Mouse (Mus musculus): ENCODE data around the gene Mcam. TPM values are rescaled to one million over a fixed set of nuclear protein-coding genes. Genes with fewer than 3 reads are reported as not detected.
A peak's percentile ranks its signal among the peaks of the same experiment; 100 is the strongest.
"Not testable (repeated sequence)": the region's sequence is repeated elsewhere in the genome, so short reads cannot be mapped to it uniquely, and the experiment has no call there.

Gene Mcam
- polyA plus RNA-seq, 1 experiment from 2014 or later: 39.7 TPM

DNA sequence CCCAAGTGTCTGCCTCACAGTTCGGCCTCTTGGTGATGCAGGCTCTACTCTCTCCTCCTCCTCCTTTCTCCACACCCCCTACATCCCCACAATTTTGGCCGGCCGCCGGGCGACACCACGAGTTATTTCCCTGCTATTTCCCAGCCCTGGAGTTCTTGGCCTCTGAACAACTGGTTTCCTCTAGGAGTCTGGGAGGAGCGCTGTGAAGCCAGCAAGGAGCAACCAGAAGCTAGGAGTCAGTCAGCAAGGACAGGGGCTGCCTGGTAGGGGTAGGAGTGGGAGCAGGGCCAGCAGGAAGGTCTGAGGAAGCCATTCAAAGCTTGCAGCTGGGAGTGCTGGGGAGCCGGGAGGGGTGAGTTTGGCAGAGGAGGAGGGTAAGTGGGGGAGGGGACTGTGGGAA is 27.2 kb upstream of the Mcam start, which contains the start of gene C1qtnf5:
C1qtnf5 (plus strand) TSS at position 136 of the 400 bp plus-strand sequence.
- peak within 1 kb of the TSS; percentile 57; the same call in 1 of the 2 replicates for H3K27ac ChIP-seq (ENCODE audit: low read depth, low read length)
- H3K4me1 ChIP-seq (ENCODE audit: control insufficient read depth, insufficient read depth, low read length): peaks cover 42% of the 10 kb centered on the region
- peaks cover 32% of the 10 kb centered on the region for H3K36me3 ChIP-seq (ENCODE audit: control insufficient read depth, insufficient read depth, low read length)
- ATAC-seq (ENCODE audit: low FRiP score, low TSS enrichment): peak; percentile 61
- peak within 1 kb of the TSS; percentile 8; the same call in 1 of the 2 replicates for H3K4me3 ChIP-seq (ENCODE audit: low read length)
- H3K9me3 ChIP-seq (ENCODE audit: control insufficient read depth, low read length): no peaks in the 10 kb centered on the region
- H3K27me3 ChIP-seq (ENCODE audit: control insufficient read depth, insufficient read depth, low read length): no peaks in the 10 kb centered on the region
- H3K4me2 ChIP-seq (replicated peaks; ENCODE audit: low read depth, low read length): peak within 1 kb of the TSS; percentile 32
- 27% methylated on average over 8 of the region's 8 CpGs for WGBS
- peak within 1 kb of the TSS; percentile 19; the same call in 1 of the 2 replicates for H3K9ac ChIP-seq (ENCODE audit: low read depth, low read length)

DNA sequence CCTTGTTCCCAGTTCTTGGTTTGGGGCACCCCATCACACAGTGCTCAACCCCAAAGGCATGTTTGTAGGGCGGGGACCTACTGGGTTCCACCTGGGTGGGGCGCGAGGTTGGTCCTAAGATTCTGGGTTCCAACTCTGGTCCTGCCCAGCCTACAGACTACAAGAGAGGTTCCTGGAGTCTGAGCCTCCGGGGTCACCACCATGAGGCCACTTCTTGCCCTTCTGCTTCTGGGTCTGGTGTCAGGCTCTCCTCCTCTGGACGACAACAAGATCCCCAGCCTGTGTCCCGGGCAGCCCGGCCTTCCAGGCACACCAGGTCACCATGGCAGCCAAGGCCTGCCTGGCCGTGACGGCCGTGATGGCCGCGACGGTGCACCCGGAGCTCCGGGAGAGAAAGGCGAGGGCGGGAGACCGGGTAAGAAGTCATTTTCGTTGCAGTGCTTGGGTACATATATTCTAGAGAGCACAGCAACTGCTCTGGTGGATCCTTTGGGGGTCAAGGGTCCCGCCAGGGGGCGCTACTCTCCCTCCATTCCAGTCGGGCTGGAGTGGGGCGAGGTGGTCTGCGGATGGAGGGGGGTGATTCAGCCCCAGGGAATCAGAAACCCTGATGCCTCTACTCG is 26.6 kb upstream of the Mcam start:
- ATAC-seq (ENCODE audit: low FRiP score, low TSS enrichment): peak; percentile 7; the same call in 1 of the 2 replicates
- Histone ChIP-seq H3K9ac (ENCODE audit: low read depth, low read length) (peak overlapping the region; percentile 19; the same call in 1 of the 2 replicates), H3K27ac (ENCODE audit: low read depth, low read length) (peak overlapping the region; percentile 57; the same call in 1 of the 2 replicates), H3K9me3 (ENCODE audit: control insufficient read depth, low read length) (no peaks in the 10 kb centered on the region), H3K4me1 (ENCODE audit: control insufficient read depth, insufficient read depth, low read length) (peaks cover 42% of the 10 kb centered on the region), H3K27me3 (ENCODE audit: control insufficient read depth, insufficient read depth, low read length) (no peaks in the 10 kb centered on the region), H3K36me3 (ENCODE audit: control insufficient read depth, insufficient read depth, low read length) (peaks cover 32% of the 10 kb centered on the region), H3K4me3 (ENCODE audit: low read length) (peak overlapping the region; percentile 8; the same call in 1 of the 2 replicates), H3K4me2 (replicated peaks; ENCODE audit: low read depth, low read length) (peak overlapping the region; percentile 32)
- 41% methylated on average over 25 of the region's 25 CpGs for WGBS

DNA sequence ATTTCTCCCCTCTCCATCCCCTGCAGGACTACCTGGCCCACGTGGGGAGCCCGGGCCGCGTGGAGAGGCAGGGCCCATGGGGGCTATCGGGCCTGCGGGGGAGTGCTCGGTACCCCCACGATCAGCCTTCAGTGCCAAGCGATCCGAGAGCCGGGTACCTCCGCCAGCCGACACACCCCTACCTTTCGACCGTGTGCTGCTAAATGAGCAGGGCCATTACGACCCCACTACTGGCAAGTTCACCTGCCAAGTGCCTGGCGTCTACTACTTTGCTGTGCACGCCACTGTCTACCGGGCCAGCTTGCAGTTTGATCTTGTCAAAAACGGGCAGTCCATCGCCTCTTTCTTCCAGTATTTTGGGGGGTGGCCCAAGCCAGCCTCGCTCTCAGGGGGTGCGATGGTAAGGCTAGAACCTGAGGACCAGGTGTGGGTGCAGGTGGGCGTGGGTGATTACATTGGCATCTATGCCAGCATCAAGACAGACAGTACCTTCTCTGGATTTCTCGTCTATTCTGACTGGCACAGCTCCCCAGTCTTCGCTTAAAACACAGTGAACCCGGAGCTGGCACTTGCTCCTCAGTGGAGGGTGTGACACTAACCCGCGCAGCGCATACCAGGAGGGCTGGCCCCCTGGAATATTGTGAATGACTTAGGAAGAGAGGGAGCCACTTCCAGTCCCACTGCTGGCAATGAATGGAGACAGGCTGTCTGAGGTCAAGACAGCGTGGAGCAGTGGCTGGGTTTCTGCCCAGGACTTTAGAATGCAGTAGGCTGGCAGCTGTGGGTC is 25.8 kb upstream of the Mcam start:
- H3K9ac ChIP-seq (ENCODE audit: low read depth, low read length): peak overlapping the region; percentile 19; the same call in 1 of the 2 replicates
- 81% methylated on average over 31 of the region's 31 CpGs for WGBS
- H3K4me2 ChIP-seq (replicated peaks; ENCODE audit: low read depth, low read length): peak overlapping the region; percentile 39
- H3K4me1 ChIP-seq (ENCODE audit: control insufficient read depth, insufficient read depth, low read length): peaks cover 42% of the 10 kb centered on the region
- H3K27ac ChIP-seq (ENCODE audit: low read depth, low read length): no peak overlapping the region
- ATAC-seq (ENCODE audit: low FRiP score, low TSS enrichment): no peak
- H3K36me3 ChIP-seq (ENCODE audit: control insufficient read depth, insufficient read depth, low read length): peaks cover 32% of the 10 kb centered on the region
- no peaks in the 10 kb centered on the region for H3K9me3 ChIP-seq (ENCODE audit: control insufficient read depth, low read length)
- no peaks in the 10 kb centered on the region for H3K27me3 ChIP-seq (ENCODE audit: control insufficient read depth, insufficient read depth, low read length)
- H3K4me3 ChIP-seq (ENCODE audit: low read length): peak overlapping the region; percentile 8; the same call in 1 of the 2 replicates

DNA sequence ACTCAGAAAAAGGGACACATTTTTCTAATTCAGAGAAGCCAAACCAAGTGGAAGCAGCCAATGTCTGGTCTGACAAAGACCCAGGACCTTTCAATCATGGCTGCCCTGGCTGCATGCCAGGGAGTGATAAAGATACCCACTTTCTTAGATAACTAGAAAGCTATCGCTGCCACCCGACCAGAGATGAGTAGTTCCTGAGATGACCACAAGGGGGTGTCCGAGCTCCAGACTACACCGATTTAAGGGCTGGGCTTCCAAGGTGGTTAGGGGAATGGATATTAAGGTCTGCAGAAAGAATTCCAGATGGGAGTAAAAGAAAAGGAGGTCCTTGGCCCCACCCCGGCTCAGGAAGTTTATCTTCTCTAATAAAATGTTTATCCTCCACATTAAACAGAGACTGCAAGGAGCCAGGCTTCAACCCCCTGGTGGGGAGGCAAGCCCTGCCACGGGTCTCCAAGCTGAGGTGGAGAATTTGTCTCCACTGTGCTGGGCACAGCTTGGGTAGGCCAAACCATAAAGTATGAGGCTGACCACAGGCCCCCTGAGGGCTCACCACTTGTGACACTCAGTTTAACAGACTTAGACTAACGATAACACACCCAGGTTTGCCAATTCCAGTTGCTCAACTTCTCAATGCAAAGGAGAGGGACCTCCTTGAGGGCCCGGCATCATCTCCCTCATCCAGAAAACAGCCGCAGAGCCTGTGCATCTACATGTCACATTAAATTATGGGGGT is 24.7 kb upstream of the Mcam start:
- no peak overlapping the region for H3K27ac ChIP-seq (ENCODE audit: low read depth, low read length)
- ATAC-seq (ENCODE audit: low FRiP score, low TSS enrichment): no peak
- H3K4me3 ChIP-seq (ENCODE audit: low read length): peak overlapping the region; percentile 24
- H3K9me3 ChIP-seq (ENCODE audit: control insufficient read depth, low read length): no peaks in the 10 kb centered on the region
- H3K4me2 ChIP-seq (replicated peaks; ENCODE audit: low read depth, low read length): peak overlapping the region; percentile 39
- peaks cover 42% of the 10 kb centered on the region for H3K4me1 ChIP-seq (ENCODE audit: control insufficient read depth, insufficient read depth, low read length)
- peaks cover 27% of the 10 kb centered on the region for H3K36me3 ChIP-seq (ENCODE audit: control insufficient read depth, insufficient read depth, low read length)
- no peaks in the 10 kb centered on the region for H3K27me3 ChIP-seq (ENCODE audit: control insufficient read depth, insufficient read depth, low read length)
- H3K9ac ChIP-seq (ENCODE audit: low read depth, low read length): peak overlapping the region; percentile 28; the same call in 1 of the 2 replicates
- 18% methylated on average over 9 of the region's 9 CpGs for WGBS

DNA sequence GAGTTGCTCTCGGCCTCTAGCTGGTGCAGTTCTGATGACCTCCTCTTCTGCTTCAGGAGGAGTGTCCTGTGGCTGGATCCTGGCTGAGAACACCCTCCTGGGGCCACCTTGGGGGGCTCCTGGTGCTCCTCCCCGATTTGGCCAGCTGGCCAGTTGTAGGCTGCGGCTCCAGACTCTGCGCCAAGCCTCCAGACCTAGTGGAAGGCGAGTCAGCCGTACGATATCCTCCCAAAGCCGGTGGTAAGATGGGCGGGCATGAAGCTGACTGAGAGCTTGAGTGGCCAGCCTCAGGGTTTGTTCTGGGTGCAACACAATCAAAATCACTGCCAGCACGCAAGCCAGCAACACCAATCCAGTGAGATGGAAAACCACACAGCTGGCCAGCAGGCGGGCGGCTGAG is 22.4 kb upstream of the Mcam start:
- H3K9ac ChIP-seq (ENCODE audit: low read depth, low read length); ATAC-seq (ENCODE audit: low FRiP score, low TSS enrichment); H3K27ac ChIP-seq (ENCODE audit: low read depth, low read length); H3K9me3 ChIP-seq (ENCODE audit: control insufficient read depth, low read length); H3K27me3 ChIP-seq (ENCODE audit: control insufficient read depth, insufficient read depth, low read length): not testable (repeated sequence)
- peak overlapping the region; percentile 42 for H3K4me2 ChIP-seq (replicated peaks; ENCODE audit: low read depth, low read length)
- H3K4me1 ChIP-seq (ENCODE audit: control insufficient read depth, insufficient read depth, low read length): peaks cover 35% of the 10 kb centered on the region
- peak overlapping the region; percentile 85; the same call in 1 of the 2 replicates for H3K4me3 ChIP-seq (ENCODE audit: low read length)
- 64% methylated on average over 10 of the region's 12 CpGs for WGBS
- H3K36me3 ChIP-seq (ENCODE audit: control insufficient read depth, insufficient read depth, low read length): peaks cover 17% of the 10 kb centered on the region

DNA sequence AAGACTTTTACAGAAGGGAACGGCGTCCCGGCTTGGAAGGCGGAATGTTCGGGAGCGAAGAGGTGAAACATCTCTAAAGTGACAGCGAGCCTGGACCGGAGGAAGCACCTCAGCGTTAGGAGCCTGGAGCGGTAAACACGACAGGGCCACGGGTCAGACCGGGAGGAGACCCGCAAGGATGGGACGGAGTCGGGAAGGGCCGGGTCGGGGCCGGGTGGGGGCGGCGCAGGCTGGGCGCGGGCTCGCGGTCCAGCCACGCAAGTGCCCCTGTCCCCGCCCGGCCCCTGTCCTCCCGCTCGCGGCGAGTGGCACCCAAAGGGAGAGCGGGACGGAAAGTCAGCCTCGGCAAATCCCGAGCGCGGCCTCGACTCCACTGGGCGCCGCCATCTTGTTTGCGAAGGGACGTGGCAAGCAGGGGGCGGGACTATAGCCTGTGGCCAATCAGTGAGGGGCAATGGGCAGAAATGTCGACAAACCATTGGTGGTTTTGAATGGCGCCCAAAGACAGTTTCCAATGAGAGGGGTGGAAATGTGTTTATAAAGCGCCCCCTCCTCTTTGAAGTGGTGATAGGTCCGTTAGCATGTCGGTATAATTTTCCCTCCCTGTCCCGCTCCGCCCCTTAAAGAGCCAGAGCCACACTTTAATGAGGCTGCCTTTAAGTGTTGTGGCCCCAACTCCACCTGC is 21.0 kb upstream of the Mcam start, which contains the start of the genes Gm49380 and Rnf26:
Gm49380 (minus strand) TSS at position 396 of the 685 bp plus-strand sequence.
Rnf26 (minus strand) TSS at position 413 of the 685 bp plus-strand sequence.
- H3K9me3 ChIP-seq (ENCODE audit: control insufficient read depth, low read length): no peaks in the 10 kb centered on the region
- peak within 1 kb of the TSS; percentile 84 for H3K9ac ChIP-seq (ENCODE audit: low read depth, low read length)
- ATAC-seq (ENCODE audit: low FRiP score, low TSS enrichment): peak; percentile 96
- peak within 1 kb of the TSS; percentile 85 for H3K4me3 ChIP-seq (ENCODE audit: low read length)
- WGBS: under 1% methylated on average over 47 of the region's 51 CpGs
- H3K36me3 ChIP-seq (ENCODE audit: control insufficient read depth, insufficient read depth, low read length): peaks cover 15% of the 10 kb centered on the region
- H3K27ac ChIP-seq (ENCODE audit: low read depth, low read length): peak within 1 kb of the TSS; percentile 31; the same call in 1 of the 2 replicates
- H3K27me3 ChIP-seq (ENCODE audit: control insufficient read depth, insufficient read depth, low read length): no peaks in the 10 kb centered on the region
- peak within 1 kb of the TSS; percentile 42 for H3K4me2 ChIP-seq (replicated peaks; ENCODE audit: low read depth, low read length)
- H3K4me1 ChIP-seq (ENCODE audit: control insufficient read depth, insufficient read depth, low read length): peaks cover 22% of the 10 kb centered on the region

DNA sequence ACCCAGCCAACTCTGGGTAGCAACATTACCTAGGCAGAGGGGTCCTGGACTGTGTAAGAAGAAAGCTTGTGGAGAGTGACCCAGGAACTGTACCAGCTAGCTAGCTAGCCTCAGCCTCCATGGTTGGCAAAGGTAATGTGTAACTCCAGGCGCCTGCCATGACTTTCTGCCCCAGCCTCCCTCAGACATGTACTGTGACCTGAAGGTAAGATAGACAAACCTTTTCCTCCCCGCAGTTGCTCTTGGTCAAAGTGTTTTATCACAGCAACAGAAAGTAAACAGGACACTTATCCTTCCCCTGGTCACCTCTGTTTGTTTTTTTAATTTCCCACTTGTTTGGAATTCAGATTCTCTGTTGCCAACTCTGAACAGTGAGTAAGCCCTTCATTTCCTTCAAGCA is 19.8 kb upstream of the Mcam start:
- H3K27ac ChIP-seq (ENCODE audit: low read depth, low read length): no peak overlapping the region
- H3K4me3 ChIP-seq (ENCODE audit: low read length): no peak overlapping the region
- no peak for ATAC-seq (ENCODE audit: low FRiP score, low TSS enrichment)
- WGBS: 86% methylated on average over 2 of the region's 2 CpGs
- H3K27me3 ChIP-seq (ENCODE audit: control insufficient read depth, insufficient read depth, low read length): no peaks in the 10 kb centered on the region
- no peak overlapping the region for H3K4me2 ChIP-seq (replicated peaks; ENCODE audit: low read depth, low read length)
- H3K9me3 ChIP-seq (ENCODE audit: control insufficient read depth, low read length): no peaks in the 10 kb centered on the region
- H3K4me1 ChIP-seq (ENCODE audit: control insufficient read depth, insufficient read depth, low read length): peaks cover 11% of the 10 kb centered on the region
- no peak overlapping the region for H3K9ac ChIP-seq (ENCODE audit: low read depth, low read length)
- H3K36me3 ChIP-seq (ENCODE audit: control insufficient read depth, insufficient read depth, low read length): peaks cover 5% of the 10 kb centered on the region; the same call in 1 of the 2 replicates

DNA sequence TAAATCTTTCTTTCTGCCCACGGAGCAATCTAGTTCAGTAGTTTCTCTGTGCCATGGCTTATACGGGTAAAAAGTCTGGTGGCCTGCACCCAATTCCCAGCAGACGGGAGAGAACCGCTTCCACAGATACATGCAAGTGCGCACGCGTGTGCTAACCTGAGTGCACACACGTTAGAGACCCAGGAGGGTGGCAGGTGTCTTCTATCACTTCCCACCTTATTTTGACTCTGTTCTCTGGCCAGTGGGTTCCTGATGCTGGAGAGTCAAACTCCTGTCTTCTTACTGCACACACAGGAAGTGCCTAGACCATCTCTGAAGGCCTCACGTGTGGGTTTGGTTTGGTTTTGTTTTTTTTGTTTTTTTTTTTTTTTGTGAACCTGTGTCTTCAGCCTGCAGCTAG is 18.7 kb upstream of the Mcam start:
- no peaks in the 10 kb centered on the region; the same call in 1 of the 2 replicates for H3K36me3 ChIP-seq (ENCODE audit: control insufficient read depth, insufficient read depth, low read length)
- H3K27ac ChIP-seq (ENCODE audit: low read depth, low read length): no peak overlapping the region
- no peaks in the 10 kb centered on the region for H3K9me3 ChIP-seq (ENCODE audit: control insufficient read depth, low read length)
- no peak overlapping the region for H3K4me2 ChIP-seq (replicated peaks; ENCODE audit: low read depth, low read length)
- ATAC-seq (ENCODE audit: low FRiP score, low TSS enrichment): no peak
- H3K4me3 ChIP-seq (ENCODE audit: low read length): no peak overlapping the region
- peaks cover under 1% of the 10 kb centered on the region; the same call in 1 of the 2 replicates for H3K4me1 ChIP-seq (ENCODE audit: control insufficient read depth, insufficient read depth, low read length)
- WGBS: 82% methylated on average over 9 of the region's 9 CpGs
- no peaks in the 10 kb centered on the region for H3K27me3 ChIP-seq (ENCODE audit: control insufficient read depth, insufficient read depth, low read length)
- H3K9ac ChIP-seq (ENCODE audit: low read depth, low read length): no peak overlapping the region
